Mouse (Mus musculus) liver, embryonic 15.5 days (tissue): Measurements from ENCODE around the gene Pcsk6. TPM values are rescaled to one million over a fixed set of nuclear protein-coding genes. Genes with fewer than 3 reads are reported as not detected.
A peak's percentile ranks its signal among the peaks of the same experiment; 100 is the strongest.
"Not testable (repeated sequence)": the region's sequence is repeated elsewhere in the genome, so short reads cannot be mapped to it uniquely, and the experiment has no call there.

Experiments
- ATAC-seq: fragments of 200-750 bp; cut with Nextera tagmentation; 2 replicates; pipeline ENCODE4 v1.8.0; 2017; ENCODE audit warnings: moderate number of reproducible peaks, mild to moderate bottlenecking, moderate library complexity; ENCODE audit not compliant: insufficient read depth
- H3K27ac ChIP-seq: fragments of 300-500 bp; sonication (generic); replicated peaks from 2 replicates; pipeline ENCODE4 v1.5.1; 2015; ENCODE audit warnings: mild to moderate bottlenecking, inconsistent platforms
- H3K27me3 ChIP-seq: fragments of 300-500 bp; sonication (generic); 2 replicates; pipeline ENCODE4 v1.6.1; 2015; ENCODE audit warnings: mild to moderate bottlenecking, inconsistent platforms
- H3K36me3 ChIP-seq: fragments of 300-500 bp; sonication (generic); replicated peaks from 2 replicates; pipeline ENCODE4 v1.6.1; 2015; ENCODE audit warnings: moderate library complexity, mild to moderate bottlenecking, inconsistent platforms
- H3K4me1 ChIP-seq: fragments of 300-500 bp; sonication (generic); replicated peaks from 2 replicates; pipeline ENCODE4 v1.6.1; 2015; ENCODE audit warnings: inconsistent platforms
- H3K4me2 ChIP-seq: fragments of 300-500 bp; sonication (generic); 2 replicates; pipeline ENCODE4 v1.6.1; 2015; ENCODE audit warnings: moderate library complexity, mild to moderate bottlenecking, inconsistent platforms
- H3K4me3 ChIP-seq: fragments of 300-500 bp; sonication (generic); replicated peaks from 2 replicates; pipeline ENCODE4 v1.5.1; 2015; ENCODE audit warnings: mild to moderate bottlenecking, inconsistent platforms
- H3K9ac ChIP-seq: fragments of 300-500 bp; sonication (generic); 2 replicates; pipeline ENCODE4 v1.6.1; 2015; ENCODE audit warnings: moderate library complexity, mild to moderate bottlenecking, inconsistent platforms
- H3K9me3 ChIP-seq: fragments of 300-500 bp; sonication (generic); replicated peaks from 2 replicates; pipeline ENCODE4 v1.6.1; 2016; ENCODE audit warnings: inconsistent platforms
- WGBS: fragments of 180-500 bp; shearing (Covaris S2); methylation state at CpG from one replicate; pipeline ENCODE4 v1.1.7; 2015; ENCODE audit warnings: mixed read lengths; ENCODE audit not compliant: insufficient replicate concordance; 5-methylcytosine and 5-hydroxymethylcytosine counted together
- polyA plus RNA-seq: library from polyadenylated mRNA; unstranded; fragments of >200 nt; fragmentation: Nextera tagmentation; extraction: Ambion mirVana; gene quantifications from 2 replicates; pipeline ENCODE4 v1.2.1, GENCODE M21; 2015

Pcsk6 gene
- polyA plus RNA-seq, 1 experiment from 2014 or later: 0.94 TPM

- Histone ChIP-seq H3K4me2 (no peak overlapping the region), H3K9ac (no peak overlapping the region), H3K27ac (no peak overlapping the region), H3K4me3 (no peak overlapping the region), H3K4me1 (no peaks in the 10 kb centered on the region), H3K36me3 (no peaks in the 10 kb centered on the region), H3K27me3 (no peaks in the 10 kb centered on the region), H3K9me3 (no peaks in the 10 kb centered on the region)
- ATAC-seq: no peak
- 61% methylated on average over 12 of the region's 12 CpGs for WGBS
These were observed 48.0 kb downstream of the Pcsk6 start for GRCm38 (mm10) chr7:65909343-65910127.

DNA sequence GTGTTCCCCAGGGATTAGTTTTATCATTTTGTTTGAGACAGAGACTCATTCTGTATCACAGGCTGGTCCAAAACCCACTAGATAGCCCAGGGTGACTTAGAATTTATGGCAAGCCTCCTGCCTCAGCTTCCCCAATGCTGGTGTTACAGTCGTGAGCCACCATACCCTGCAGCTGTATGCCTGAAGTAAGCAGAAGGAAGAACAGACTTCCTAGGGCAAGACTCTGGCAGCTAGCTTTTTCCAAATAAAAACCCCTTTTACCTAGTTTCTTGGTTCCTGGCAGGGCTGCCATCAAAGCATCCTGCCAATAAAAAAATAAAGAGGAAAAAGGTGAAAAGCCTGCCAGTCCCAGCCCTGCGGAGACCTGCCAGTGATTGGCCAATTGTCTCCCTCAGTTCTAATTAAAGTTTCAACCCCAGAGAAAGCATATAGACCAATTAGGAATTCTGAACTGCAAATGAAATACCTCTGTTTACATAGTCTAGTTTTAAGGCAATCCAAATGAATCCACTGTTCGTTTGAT lies 51.6 kb downstream of the Pcsk6 start:
- Histone ChIP-seq H3K4me3 (no peak overlapping the region), H3K36me3 (no peaks in the 10 kb centered on the region), H3K4me1 (peaks cover 5% of the 10 kb centered on the region; the same call in 1 of the 2 replicates), H3K9ac (no peak overlapping the region), H3K9me3 (no peaks in the 10 kb centered on the region), H3K4me2 (no peak overlapping the region), H3K27me3 (no peaks in the 10 kb centered on the region), H3K27ac (no peak overlapping the region)
- no peak for ATAC-seq
- whole genome bisulfite sequencing: 58% methylated on average over 3 of the region's 3 CpGs

GRCm38 (mm10) chr7:65914761-65915301 lies 53.3 kb downstream of the Pcsk6 start:
- 50% methylated on average over 11 of the region's 11 CpGs for WGBS
- peak; percentile 80 for ATAC-seq
- peaks cover 5% of the 10 kb centered on the region; the same call in 1 of the 2 replicates for H3K4me1 ChIP-seq
- H3K36me3 ChIP-seq: no peaks in the 10 kb centered on the region
- H3K27me3 ChIP-seq: no peaks in the 10 kb centered on the region
- H3K27ac ChIP-seq: peak overlapping the region; percentile 80
- H3K9me3 ChIP-seq: no peaks in the 10 kb centered on the region
- no peak overlapping the region for H3K4me2 ChIP-seq
- no peak overlapping the region for H3K9ac ChIP-seq
- H3K4me3 ChIP-seq: no peak overlapping the region

DNA sequence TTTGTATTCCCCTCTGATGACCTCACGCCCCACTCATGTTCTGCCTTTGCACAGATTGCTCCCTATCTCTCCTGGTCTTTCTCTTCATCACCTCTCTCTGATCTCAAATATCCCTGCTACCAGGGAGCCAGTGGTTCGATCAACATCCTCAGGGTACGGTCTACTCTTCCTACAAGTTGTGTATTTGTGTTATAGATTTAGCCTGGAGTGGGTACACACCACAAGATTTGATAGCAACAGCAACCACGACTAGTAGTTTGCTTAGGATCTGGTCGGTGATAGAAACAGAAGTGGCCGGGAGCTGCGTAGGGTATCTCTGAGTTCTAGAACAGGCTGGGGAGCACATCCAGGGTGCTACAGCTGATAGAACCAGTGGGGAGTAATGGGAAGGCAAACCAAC lies 54.3 kb downstream of the Pcsk6 start:
- Histone ChIP-seq H3K9ac (no peak overlapping the region), H3K27me3 (no peaks in the 10 kb centered on the region), H3K9me3 (no peaks in the 10 kb centered on the region), H3K4me3 (no peak overlapping the region), H3K27ac (peak overlapping the region; percentile 80), H3K4me2 (no peak overlapping the region), H3K36me3 (no peaks in the 10 kb centered on the region), H3K4me1 (peaks cover 5% of the 10 kb centered on the region; the same call in 1 of the 2 replicates)
- no peak for ATAC-seq
- WGBS: 58% methylated on average over 7 of the region's 7 CpGs

- no peaks in the 10 kb centered on the region for H3K9me3 ChIP-seq
- H3K4me2 ChIP-seq: no peak overlapping the region
- H3K27me3 ChIP-seq: no peaks in the 10 kb centered on the region
- no peak for ATAC-seq
- no peaks in the 10 kb centered on the region for H3K36me3 ChIP-seq
- no peak overlapping the region for H3K4me3 ChIP-seq
- H3K4me1 ChIP-seq: peaks cover 5% of the 10 kb centered on the region; the same call in 1 of the 2 replicates
- H3K27ac ChIP-seq: no peak overlapping the region
- WGBS: 70% methylated on average over 8 of the region's 8 CpGs
- H3K9ac ChIP-seq: no peak overlapping the region
These were observed 55.0 kb downstream of the Pcsk6 start for GRCm38 (mm10) chr7:65916566-65916965.

DNA sequence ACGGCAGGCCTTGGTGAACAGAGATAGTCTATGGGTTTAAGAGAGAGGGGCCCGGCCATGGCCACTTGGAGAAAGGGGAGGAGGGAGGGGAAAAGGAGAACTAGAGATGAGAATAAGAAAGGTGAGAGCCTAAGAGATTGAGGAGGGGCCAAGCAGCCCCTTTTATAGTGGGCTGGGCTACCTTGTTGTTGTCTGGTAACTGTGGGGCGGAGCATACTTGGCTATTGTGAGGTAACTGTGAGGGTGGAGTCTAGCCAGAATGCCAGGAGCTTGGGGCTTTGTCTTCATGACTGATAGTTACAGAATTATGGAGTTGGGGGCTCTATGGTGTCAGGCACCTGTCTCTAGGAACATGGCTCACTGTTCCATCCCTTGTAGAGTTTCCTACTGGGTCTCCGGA lies 56.9 kb downstream of the Pcsk6 start:
- H3K4me3 ChIP-seq: no peak overlapping the region
- WGBS: 70% methylated on average over 4 of the region's 4 CpGs
- H3K27ac ChIP-seq: no peak overlapping the region
- peaks cover 5% of the 10 kb centered on the region; the same call in 1 of the 2 replicates for H3K4me1 ChIP-seq
- H3K9me3 ChIP-seq: no peaks in the 10 kb centered on the region
- no peak overlapping the region for H3K4me2 ChIP-seq
- H3K36me3 ChIP-seq: no peaks in the 10 kb centered on the region
- no peaks in the 10 kb centered on the region for H3K27me3 ChIP-seq
- no peak for ATAC-seq
- no peak overlapping the region for H3K9ac ChIP-seq

DNA sequence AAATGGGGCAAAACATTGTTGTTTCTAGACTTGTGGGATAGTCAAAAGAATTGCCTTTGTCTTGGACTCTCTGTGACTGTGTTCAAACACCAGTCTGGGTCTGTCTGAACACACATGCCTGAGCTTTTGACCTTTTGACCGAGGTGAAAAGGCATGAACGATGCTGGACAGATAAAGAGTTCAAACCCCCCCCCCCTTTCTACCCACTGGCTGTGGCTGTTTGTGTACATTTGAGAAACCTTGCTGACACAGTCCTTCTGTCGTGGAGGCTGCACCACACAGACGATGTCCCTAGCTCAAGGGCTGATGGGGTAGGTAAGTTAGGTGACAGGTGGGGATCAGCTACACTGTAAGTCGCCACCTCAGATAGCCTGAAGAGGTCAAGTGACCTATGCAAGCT lies 67.9 kb downstream of the Pcsk6 start:
- Histone ChIP-seq H3K36me3 (no peaks in the 10 kb centered on the region), H3K4me3 (no peak overlapping the region), H3K27me3 (peaks cover 5% of the 10 kb centered on the region; the same call in 1 of the 2 replicates), H3K27ac (no peak overlapping the region), H3K4me1 (peaks cover 9% of the 10 kb centered on the region), H3K9ac (no peak overlapping the region), H3K4me2 (no peak overlapping the region), H3K9me3 (no peaks in the 10 kb centered on the region)
- ATAC-seq: peak; percentile 74
- 22% methylated on average over 5 of the region's 5 CpGs for WGBS

- ATAC-seq: no peak
- 56% methylated on average over 11 of the region's 11 CpGs for WGBS
- H3K4me3 ChIP-seq: no peak overlapping the region
- H3K27ac ChIP-seq: no peak overlapping the region
- no peaks in the 10 kb centered on the region for H3K9me3 ChIP-seq
- H3K27me3 ChIP-seq: peaks cover 5% of the 10 kb centered on the region; the same call in 1 of the 2 replicates
- no peaks in the 10 kb centered on the region for H3K36me3 ChIP-seq
- no peak overlapping the region for H3K4me2 ChIP-seq
- no peak overlapping the region for H3K9ac ChIP-seq
- peaks cover 9% of the 10 kb centered on the region for H3K4me1 ChIP-seq
These were observed 68.9 kb downstream of the Pcsk6 start for GRCm38 (mm10) chr7:65930478-65930877.

- not testable (repeated sequence) for ATAC-seq, H3K27ac ChIP-seq, H3K4me2 ChIP-seq, H3K9me3 ChIP-seq, H3K36me3 ChIP-seq, H3K4me3 ChIP-seq, H3K9ac ChIP-seq, H3K27me3 ChIP-seq, H3K4me1 ChIP-seq
- 57% methylated on average over 3 of the region's 3 CpGs for WGBS
These were observed 72.9 kb downstream of the Pcsk6 start for GRCm38 (mm10) chr7:65934238-65934970.

DNA sequence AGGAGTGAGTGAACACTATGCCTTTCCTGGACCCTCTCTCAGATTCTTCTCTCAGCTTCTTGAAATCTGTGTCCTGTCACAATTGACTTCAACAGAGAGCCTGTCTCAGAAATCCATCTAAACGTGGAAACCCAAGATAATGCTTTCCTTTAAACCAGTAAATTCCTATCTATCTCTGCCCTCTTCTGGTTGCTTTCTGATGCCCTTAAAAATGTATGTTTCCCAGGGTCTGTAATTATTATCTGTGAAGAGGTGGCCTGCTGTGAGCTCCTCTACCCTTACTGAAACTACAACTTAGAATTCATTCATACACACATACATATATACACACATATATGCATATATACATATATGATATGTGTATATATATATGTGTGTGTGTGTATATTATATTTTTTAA lies 73.7 kb downstream of the Pcsk6 start:
- no peak for ATAC-seq

DNA sequence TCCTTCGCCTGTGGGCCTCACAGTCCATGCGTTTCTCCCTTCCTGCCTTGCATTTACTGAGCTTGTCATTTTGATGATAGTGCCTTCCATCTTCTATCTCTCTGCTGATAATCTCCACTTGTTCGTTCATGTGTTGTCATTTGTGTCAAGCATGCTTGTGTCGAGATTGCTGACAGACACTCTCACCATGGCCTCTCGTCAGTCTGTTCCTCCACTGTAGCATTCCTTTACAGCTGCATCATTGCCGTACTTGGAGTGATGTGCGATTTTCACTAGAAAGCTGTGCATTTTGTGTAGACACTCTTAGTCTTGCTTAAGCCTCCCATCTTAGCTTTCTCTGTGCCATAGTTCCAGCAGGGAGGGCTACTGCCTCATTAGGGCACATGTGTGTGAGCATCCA lies 79.5 kb downstream of the Pcsk6 start:
- ATAC-seq: no peak
- Histone ChIP-seq H3K9ac (no peak overlapping the region), H3K4me2 (no peak overlapping the region), H3K36me3 (no peaks in the 10 kb centered on the region), H3K27ac (no peak overlapping the region), H3K4me1 (no peaks in the 10 kb centered on the region), H3K27me3 (no peaks in the 10 kb centered on the region), H3K9me3 (no peaks in the 10 kb centered on the region), H3K4me3 (no peak overlapping the region)
- 59% methylated on average over 7 of the region's 7 CpGs for WGBS

More for the DNA sequence above, 73.7 kb downstream of the Pcsk6 start:
- H3K9me3 ChIP-seq: no peaks in the 10 kb centered on the region
- no peak overlapping the region for H3K4me2 ChIP-seq
- no peaks in the 10 kb centered on the region for H3K4me1 ChIP-seq
- peaks cover 5% of the 10 kb centered on the region; the same call in 1 of the 2 replicates for H3K27me3 ChIP-seq
- no peaks in the 10 kb centered on the region for H3K36me3 ChIP-seq
- no peak overlapping the region for H3K4me3 ChIP-seq
- WGBS: 8% methylated on average over 1 of the region's 1 CpGs
- no peak overlapping the region for H3K27ac ChIP-seq
- H3K9ac ChIP-seq: no peak overlapping the region
